Mouse (Mus musculus): ENCODE measurements around the gene Hdac4.

The Hdac4 gene

GRCm38 (mm10) chr1:92100371-92100891 lies 95.1 kb downstream of the Hdac4 start:
- peak in 1 of 2 experiments; percentile 49 for DNase-seq (ENCODE audit: low spot score in 2 of 2)

GRCm38 (mm10) chr1:92099964-92100363 lies 95.5 kb downstream of the Hdac4 start:
- DNase-seq (ENCODE audit: low spot score in 2 of 2) = peak; percentile 47 to 62

GRCm38 (mm10) chr1:92099502-92099901 lies 96.0 kb downstream of the Hdac4 start:
- no peak for DNase-seq (ENCODE audit: low spot score in 2 of 2)

- no peak for DNase-seq (ENCODE audit: low spot score in 2 of 2)
Observed at GRCm38 (mm10) chr1:92098456-92098855, 97.0 kb downstream of the Hdac4 start.

- no peak for DNase-seq (ENCODE audit: low spot score in 2 of 2)
Observed at GRCm38 (mm10) chr1:92096991-92097525, 98.4 kb downstream of the Hdac4 start.

- no peak for DNase-seq (ENCODE audit: low spot score in 2 of 2)
Observed at GRCm38 (mm10) chr1:92092286-92092685, 103.2 kb downstream of the Hdac4 start.

GRCm38 (mm10) chr1:92087821-92088220 lies 107.7 kb downstream of the Hdac4 start:
- no peak for DNase-seq (ENCODE audit: low spot score in 2 of 2)

- DNase-seq (ENCODE audit: low spot score in 2 of 2) = no peak
Observed at GRCm38 (mm10) chr1:92087343-92087742, 108.2 kb downstream of the Hdac4 start.

GRCm38 (mm10) chr1:92086841-92087240 lies 108.7 kb downstream of the Hdac4 start:
- no peak for DNase-seq (ENCODE audit: low spot score in 2 of 2)

GRCm38 (mm10) chr1:92086277-92086813 lies 109.2 kb downstream of the Hdac4 start:
- DNase-seq (ENCODE audit: low spot score in 2 of 2) = no peak

GRCm38 (mm10) chr1:92084738-92085137 lies 110.8 kb downstream of the Hdac4 start:
- no peak for DNase-seq (ENCODE audit: low spot score in 2 of 2)

GRCm38 (mm10) chr1:92084004-92084403 lies 111.5 kb downstream of the Hdac4 start:
- no peak for DNase-seq (ENCODE audit: low spot score in 2 of 2)

GRCm38 (mm10) chr1:92082837-92083541 lies 112.5 kb downstream of the Hdac4 start:
- DNase-seq (ENCODE audit: low spot score in 2 of 2) = no peak

- DNase-seq (ENCODE audit: low spot score in 2 of 2) = no peak
Observed at GRCm38 (mm10) chr1:92082156-92082836, 113.2 kb downstream of the Hdac4 start.

- no peak for DNase-seq (ENCODE audit: low spot score in 2 of 2)
Observed at GRCm38 (mm10) chr1:92079982-92080537, 115.4 kb downstream of the Hdac4 start.

- DNase-seq (ENCODE audit: low spot score in 2 of 2) = no peak
Observed at GRCm38 (mm10) chr1:92075312-92075711, 120.2 kb downstream of the Hdac4 start.

- no peak for DNase-seq (ENCODE audit: low spot score in 2 of 2)
Observed at GRCm38 (mm10) chr1:92074655-92075054, 120.8 kb downstream of the Hdac4 start.

- no peak for DNase-seq (ENCODE audit: low spot score in 2 of 2)
Observed at GRCm38 (mm10) chr1:92069932-92070677, 125.4 kb downstream of the Hdac4 start.

- DNase-seq (ENCODE audit: low spot score in 2 of 2) = no peak
Observed at GRCm38 (mm10) chr1:92069464-92069863, 126.0 kb downstream of the Hdac4 start.

GRCm38 (mm10) chr1:92064307-92064706 lies 131.2 kb downstream of the Hdac4 start:
- no peak for DNase-seq (ENCODE audit: low spot score in 2 of 2)

GRCm38 (mm10) chr1:92063271-92063670 lies 132.2 kb downstream of the Hdac4 start:
- no peak for DNase-seq (ENCODE audit: low spot score in 2 of 2)
